Mouse (Mus musculus): ENCODE measurements around the gene Bcl10. TPM values are rescaled to one million over a fixed set of nuclear protein-coding genes. Genes with fewer than 3 reads are reported as not detected.

Bcl10 gene
- polyA plus RNA-seq, 1 experiment, result 85.5 TPM

DNA sequence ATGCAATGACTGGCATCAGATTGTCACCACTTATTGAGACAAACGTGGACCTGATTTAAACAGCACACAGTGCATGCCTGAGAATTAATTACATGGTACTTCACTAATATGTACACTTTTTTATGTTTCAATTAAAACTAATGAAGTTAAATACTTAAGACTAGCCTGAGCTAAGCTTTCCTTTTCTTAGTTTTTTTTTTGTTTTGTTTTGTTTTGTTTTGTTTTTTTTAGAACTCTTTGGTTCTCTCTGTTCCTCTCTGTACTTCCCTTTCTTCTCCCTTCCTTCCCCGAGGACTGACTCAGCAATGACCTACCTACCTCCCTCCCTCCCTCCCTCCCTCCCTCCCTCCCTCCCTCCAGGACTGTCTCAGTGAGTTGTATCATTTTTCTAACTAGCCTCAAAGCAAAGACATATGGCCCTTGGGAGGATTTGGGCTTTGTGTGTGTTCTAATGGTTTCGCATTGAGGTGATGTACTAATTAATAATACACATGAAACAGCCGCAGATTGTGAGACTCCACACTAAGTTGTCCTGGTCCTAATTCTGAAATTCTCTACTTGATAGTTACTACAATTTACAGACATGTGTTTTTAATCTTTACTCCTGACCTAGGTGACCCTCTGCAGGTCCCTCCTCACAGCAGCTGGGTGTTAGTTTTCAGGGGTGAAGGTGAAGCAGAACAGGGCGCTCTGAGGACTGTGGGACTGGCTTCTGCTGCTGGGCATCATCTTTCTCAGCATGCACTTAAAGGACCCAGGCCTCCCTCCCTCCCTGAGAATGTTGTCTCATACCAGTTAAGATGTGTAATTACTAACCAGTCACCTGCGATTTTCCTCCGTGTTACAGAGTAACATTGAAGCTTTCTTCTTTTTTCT is 7.2 kb downstream of the Bcl10 start:
- peak overlapping the region; percentile 89 for H3K27ac ChIP-seq (ENCODE audit: insufficient read depth, low read depth, low read length)
- TF ChIP-seq CTCF (IDR thresholded peaks at IDR 0.05; ENCODE audit: low read depth, low read length) (no peak), POLR2A (IDR thresholded peaks at IDR 0.05; ENCODE audit: borderline replicate concordance, low read depth, low read length) (no peak)
- peaks cover 41% of the 10 kb centered on the region for H3K4me1 ChIP-seq (ENCODE audit: control insufficient read depth, insufficient read depth, low read length)
- 0 out of 2 replicates have a peak overlapping the region, but pooled peaks have one; percentile 6 for H3K4me3 ChIP-seq (ENCODE audit: insufficient read depth, low read length)

DNA sequence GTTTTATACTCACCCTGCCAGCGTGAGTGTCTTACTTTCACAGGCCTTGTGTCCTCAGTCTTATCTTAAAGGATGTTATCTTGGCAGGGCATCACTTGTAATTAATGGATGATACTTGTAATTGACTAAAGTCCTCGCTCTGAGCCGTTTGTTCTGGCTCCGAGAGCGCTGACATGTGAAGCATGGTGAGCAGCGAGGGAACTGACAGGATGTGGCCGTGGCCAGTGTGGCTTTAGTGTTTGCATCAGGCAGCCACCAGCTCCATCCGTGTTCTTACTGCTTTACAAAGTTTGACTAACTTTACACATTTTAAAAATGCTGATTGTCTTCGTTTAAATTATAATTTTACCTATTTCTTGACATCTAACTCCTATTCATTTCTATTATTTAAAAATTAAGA is 11.2 kb downstream of the Bcl10 start:
- no peak overlapping the region for H3K27ac ChIP-seq (ENCODE audit: insufficient read depth, low read depth, low read length)
- TF ChIP-seq POLR2A (IDR thresholded peaks at IDR 0.05; ENCODE audit: borderline replicate concordance, low read depth, low read length) (no peak), CTCF (IDR thresholded peaks at IDR 0.05; ENCODE audit: low read depth, low read length) (no peak)
- H3K4me1 ChIP-seq (ENCODE audit: control insufficient read depth, insufficient read depth, low read length), result peaks cover 16% of the 10 kb centered on the region
- no peak overlapping the region for H3K4me3 ChIP-seq (ENCODE audit: insufficient read depth, low read length)

DNA sequence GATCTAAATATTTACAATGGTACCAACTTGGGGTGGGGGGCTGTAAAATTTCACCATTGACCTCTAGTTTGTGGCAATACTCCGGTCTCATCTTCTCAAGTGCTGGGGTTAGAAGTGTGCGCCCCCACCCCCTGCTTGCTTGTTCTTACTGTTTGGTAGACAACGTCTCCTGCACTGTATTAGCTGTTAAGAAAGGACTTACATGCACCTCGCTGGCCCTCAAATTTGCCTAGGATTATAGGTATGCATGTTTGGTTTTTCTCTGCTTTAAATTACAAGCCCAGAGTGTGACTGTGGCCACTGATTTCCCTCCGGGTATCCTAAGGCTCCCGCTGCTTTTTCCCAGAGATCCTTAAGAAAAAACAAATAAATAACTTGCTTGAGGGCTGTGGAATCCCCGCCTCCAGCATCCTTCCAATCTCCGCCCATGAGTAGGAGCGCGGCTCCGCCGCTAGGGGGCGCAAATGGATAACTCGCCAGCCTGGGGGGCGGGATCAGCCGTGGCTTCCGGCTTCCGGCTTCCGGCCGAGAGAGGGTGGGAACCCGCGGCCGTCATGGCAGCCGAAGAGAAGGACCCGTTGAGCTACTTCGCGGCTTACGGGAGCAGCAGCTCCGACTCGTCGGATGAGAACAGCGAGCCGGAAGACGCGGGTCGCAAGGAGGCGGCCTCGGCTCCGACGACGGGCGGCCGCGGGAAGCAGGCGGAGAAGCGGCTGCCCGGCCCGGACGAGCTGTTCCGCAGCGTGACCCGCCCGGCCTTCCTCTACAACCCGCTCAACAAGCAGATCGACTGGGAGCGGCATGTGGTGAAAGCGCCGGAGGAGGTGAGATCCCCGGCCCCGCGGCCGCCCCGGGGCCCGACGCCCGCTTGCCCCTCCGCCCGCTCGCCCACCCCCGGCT is 15.2 kb downstream of the Bcl10 start, which contains the start of gene 2410004B18Rik:
Gene 2410004B18Rik (plus strand): TSS at position 510 of the 900 bp plus-strand sequence.
- Histone ChIP-seq H3K4me1 (ENCODE audit: control insufficient read depth, insufficient read depth, low read length) (peaks cover 16% of the 10 kb centered on the region), H3K4me3 (ENCODE audit: insufficient read depth, low read length) (peak within 1 kb of the TSS; percentile 99), H3K27ac (ENCODE audit: insufficient read depth, low read depth, low read length) (peak within 1 kb of the TSS; percentile 60)
- 0 out of 2 replicates have a peak, but pooled peaks have one; percentile 65 for TF ChIP-seq POLR2A (IDR thresholded peaks at IDR 0.05; ENCODE audit: borderline replicate concordance, low read depth, low read length)
- peak; percentile 53 for TF ChIP-seq CTCF (IDR thresholded peaks at IDR 0.05; ENCODE audit: low read depth, low read length)

DNA sequence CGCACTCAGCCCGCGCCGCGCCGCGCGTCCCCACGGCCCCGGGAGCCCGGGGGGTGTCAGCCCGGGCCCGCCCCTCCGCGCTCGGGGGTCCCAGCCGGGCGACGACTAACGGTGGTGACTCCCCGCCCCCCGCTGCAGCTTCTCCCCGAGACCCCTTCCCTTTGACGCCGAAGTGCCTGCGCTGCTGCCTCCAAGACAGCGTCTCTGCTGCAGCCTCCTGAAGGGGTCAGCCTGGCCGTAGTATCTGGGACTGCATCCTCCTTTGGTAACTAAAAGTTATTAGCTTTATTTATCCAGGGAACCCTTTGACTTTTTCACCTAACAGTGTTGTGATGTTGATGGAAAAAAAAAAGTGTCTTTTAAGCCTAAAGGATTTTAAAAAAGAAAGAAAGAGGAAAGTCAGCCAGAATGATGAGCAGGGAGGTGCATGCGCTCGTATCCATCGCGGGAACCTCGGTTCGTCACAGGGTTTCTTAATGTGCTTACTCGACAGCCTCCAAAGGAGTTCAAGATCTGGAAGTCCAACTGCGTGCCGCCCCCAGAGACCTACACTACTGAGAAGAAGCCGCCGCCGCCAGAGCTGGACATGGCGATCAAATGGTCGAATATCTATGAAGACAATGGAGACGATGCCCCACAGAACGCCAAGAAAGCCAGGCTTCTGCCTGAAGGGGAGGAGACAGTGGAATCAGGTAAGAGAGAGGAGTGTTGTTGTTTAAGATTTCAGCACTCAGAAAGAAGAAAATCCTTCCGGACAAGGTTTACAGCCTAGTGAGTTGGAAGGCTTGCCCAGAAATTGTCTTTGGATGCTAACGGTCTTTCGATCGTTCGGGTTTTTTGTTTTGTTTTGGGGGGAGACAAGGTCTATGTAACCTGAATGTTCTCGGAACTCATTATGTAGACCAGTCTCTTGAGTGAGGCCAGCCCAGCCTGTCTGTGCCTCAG is 16.1 kb downstream of the Bcl10 start:
- TF ChIP-seq POLR2A (IDR thresholded peaks at IDR 0.05; ENCODE audit: borderline replicate concordance, low read depth, low read length) (no peak), CTCF (IDR thresholded peaks at IDR 0.05; ENCODE audit: low read depth, low read length) (no peak)
- H3K4me1 ChIP-seq (ENCODE audit: control insufficient read depth, insufficient read depth, low read length), result peaks cover 16% of the 10 kb centered on the region
- peak overlapping the region; percentile 99 for H3K4me3 ChIP-seq (ENCODE audit: insufficient read depth, low read length)
- no peak overlapping the region for H3K27ac ChIP-seq (ENCODE audit: insufficient read depth, low read depth, low read length)

DNA sequence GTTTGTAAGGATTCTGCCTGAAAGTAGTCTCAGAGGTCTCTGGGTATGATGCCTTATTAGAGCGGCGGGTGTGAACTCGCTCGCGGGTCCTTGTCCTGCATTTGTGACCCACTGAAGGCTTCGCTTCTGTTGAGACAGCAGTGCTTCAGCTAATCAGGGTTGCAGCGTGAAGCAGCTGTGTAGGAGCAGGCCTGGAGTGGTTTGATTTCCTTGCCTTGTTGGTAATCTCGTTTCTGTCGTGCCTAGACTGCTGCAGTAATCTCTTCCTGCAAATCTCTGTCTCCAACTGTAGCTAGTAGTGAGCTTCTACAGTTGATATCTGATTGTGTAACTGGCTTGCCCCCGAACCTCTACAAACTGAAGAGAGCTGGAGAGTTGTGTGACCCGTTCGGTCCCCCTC is 16.8 kb downstream of the Bcl10 start:
- Histone ChIP-seq H3K27ac (ENCODE audit: insufficient read depth, low read depth, low read length) (no peak overlapping the region), H3K4me3 (ENCODE audit: insufficient read depth, low read length) (peak overlapping the region; percentile 99), H3K4me1 (ENCODE audit: control insufficient read depth, insufficient read depth, low read length) (peaks cover 16% of the 10 kb centered on the region)
- TF ChIP-seq CTCF (IDR thresholded peaks at IDR 0.05; ENCODE audit: low read depth, low read length) (no peak), POLR2A (IDR thresholded peaks at IDR 0.05; ENCODE audit: borderline replicate concordance, low read depth, low read length) (no peak)

DNA sequence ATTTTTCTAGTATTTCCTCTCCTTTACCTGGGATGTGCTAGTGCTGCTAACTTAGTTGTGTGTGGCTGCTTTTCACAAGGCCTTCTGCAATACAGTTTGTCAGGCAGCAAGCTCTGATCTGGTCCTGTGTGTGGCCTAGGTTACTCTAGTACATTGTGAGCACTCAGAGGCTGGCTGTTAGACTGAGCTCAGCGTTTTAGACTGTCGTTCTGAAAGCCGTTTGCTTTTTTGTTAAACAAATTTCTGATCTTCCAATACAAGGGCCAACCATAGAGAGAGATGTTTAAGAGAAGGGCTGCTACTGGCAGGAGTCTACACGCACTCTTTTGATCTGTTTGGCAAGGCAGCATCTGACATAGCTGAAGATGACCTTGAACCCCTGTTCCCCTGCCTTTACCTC is 17.4 kb downstream of the Bcl10 start:
- Histone ChIP-seq H3K27ac (ENCODE audit: insufficient read depth, low read depth, low read length) (no peak overlapping the region), H3K4me3 (ENCODE audit: insufficient read depth, low read length) (no peak overlapping the region), H3K4me1 (ENCODE audit: control insufficient read depth, insufficient read depth, low read length) (peaks cover 16% of the 10 kb centered on the region)
- TF ChIP-seq CTCF (IDR thresholded peaks at IDR 0.05; ENCODE audit: low read depth, low read length) (no peak), POLR2A (IDR thresholded peaks at IDR 0.05; ENCODE audit: borderline replicate concordance, low read depth, low read length) (no peak)

DNA sequence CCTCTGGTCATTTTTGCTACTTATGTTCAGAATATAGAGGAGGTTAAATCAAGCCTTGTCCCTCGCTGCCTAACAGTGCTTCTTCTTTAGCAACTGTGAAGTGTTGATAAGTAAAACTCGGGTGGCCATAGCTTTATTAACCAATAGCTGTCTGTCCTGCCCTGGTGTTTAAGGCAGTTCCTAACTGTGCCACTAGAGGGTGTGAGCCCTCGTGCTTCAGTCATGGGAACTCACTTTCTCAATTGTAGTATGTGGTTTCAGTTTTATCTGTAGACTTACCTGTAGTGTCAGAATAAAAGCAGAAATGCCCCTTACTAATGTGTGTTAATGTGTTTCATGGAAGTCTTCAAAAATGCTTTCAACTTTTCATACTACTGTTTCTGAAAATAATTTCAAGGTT is 19.4 kb downstream of the Bcl10 start:
- Histone ChIP-seq H3K27ac (ENCODE audit: insufficient read depth, low read depth, low read length) (no peak overlapping the region), H3K4me1 (ENCODE audit: control insufficient read depth, insufficient read depth, low read length) (peaks cover 19% of the 10 kb centered on the region), H3K4me3 (ENCODE audit: insufficient read depth, low read length) (no peak overlapping the region)
- no peak for TF ChIP-seq CTCF (IDR thresholded peaks at IDR 0.05; ENCODE audit: low read depth, low read length)
- no peak for TF ChIP-seq POLR2A (IDR thresholded peaks at IDR 0.05; ENCODE audit: borderline replicate concordance, low read depth, low read length)

DNA sequence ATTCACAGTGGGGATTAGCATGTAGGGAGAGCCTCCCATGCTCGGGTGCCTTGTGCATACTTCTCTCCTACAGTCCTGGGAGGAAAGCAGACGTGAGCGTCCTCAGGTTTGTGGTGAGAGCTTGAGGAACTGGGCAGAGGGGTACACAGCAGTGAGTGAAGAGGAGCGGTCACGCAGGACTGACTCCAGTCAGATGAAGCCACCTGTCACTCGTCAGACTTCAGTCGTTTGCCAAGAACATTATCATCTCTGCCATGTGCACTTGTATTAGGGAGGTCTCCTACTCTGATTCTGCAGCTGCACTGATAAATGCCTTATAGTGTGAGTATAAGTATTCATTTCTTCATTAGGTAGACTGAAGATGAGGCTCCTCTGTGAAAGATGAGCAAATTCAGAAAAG is 21.7 kb downstream of the Bcl10 start:
- TF ChIP-seq POLR2A (IDR thresholded peaks at IDR 0.05; ENCODE audit: borderline replicate concordance, low read depth, low read length) (no peak), CTCF (IDR thresholded peaks at IDR 0.05; ENCODE audit: low read depth, low read length) (no peak)
- no peak overlapping the region for H3K27ac ChIP-seq (ENCODE audit: insufficient read depth, low read depth, low read length)
- peaks cover 15% of the 10 kb centered on the region for H3K4me1 ChIP-seq (ENCODE audit: control insufficient read depth, insufficient read depth, low read length)
- H3K4me3 ChIP-seq (ENCODE audit: insufficient read depth, low read length), result no peak overlapping the region

DNA sequence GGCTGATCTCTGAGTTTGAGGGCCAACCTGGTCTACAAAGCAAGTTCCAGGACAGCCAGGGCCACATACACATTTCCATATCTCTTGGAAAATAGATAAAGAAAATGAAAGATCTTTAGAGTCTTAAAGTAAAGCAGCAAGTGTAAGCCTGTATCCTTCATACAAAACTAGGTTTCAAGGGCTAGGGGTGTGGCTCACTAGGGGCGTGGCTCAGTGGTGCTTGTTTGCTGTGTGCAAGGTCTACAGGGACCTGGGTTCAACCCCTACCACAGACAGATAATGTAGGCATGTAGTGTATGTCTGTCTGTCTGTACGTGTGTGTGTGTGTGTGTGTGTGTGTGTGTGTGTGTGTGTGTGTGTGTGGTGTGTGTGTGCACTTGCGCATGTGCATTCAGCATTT is 23.3 kb downstream of the Bcl10 start:
- H3K4me3 ChIP-seq (ENCODE audit: insufficient read depth, low read length), result no peak overlapping the region
- no peak for TF ChIP-seq CTCF (IDR thresholded peaks at IDR 0.05; ENCODE audit: low read depth, low read length)
- TF ChIP-seq POLR2A (IDR thresholded peaks at IDR 0.05; ENCODE audit: borderline replicate concordance, low read depth, low read length), result no peak
- H3K4me1 ChIP-seq (ENCODE audit: control insufficient read depth, insufficient read depth, low read length), result peaks cover 7% of the 10 kb centered on the region; the same call in 1 of the 2 replicates
- no peak overlapping the region for H3K27ac ChIP-seq (ENCODE audit: insufficient read depth, low read depth, low read length)

Data from bone marrow macrophage, adult 2 months (primary cell).